Mouse (Mus musculus) heart, postnatal 0 days (tissue): ENCODE results near the gene Gm26938.

Experiments
- CTCF ChIP-seq: IDR thresholded peaks from 2 replicates; pipeline ENCODE4 v1.5.1; 2016; ENCODE audit warnings: antibody characterized with exemption, control low read depth, low read depth
- EP300 ChIP-seq: IDR thresholded peaks from 2 replicates; pipeline ENCODE4 v1.6.1; 2016; ENCODE audit warnings: antibody characterized with exemption, low read depth

GRCm38 (mm10) chr5:139798168-139798900 lies 27.9 kb downstream of the Gm26938 start:
- TF ChIP-seq CTCF (no peak), EP300 (no peak)
